Mouse (Mus musculus) forebrain, postnatal 0 days (tissue): ENCODE data around the gene Xpr1. TPM values are rescaled to one million over a fixed set of nuclear protein-coding genes. Genes with fewer than 3 reads are reported as not detected.

ENCODE experiments used
- ATAC-seq: fragments of 200-750 bp; cut with Nextera tagmentation; 2 replicates; pipeline ENCODE4 v1.8.0; 2017; ENCODE audit warnings: mild to moderate bottlenecking, moderate library complexity
- DNase-seq: peaks from one replicate; pipeline ENCODE4 v3.0.0-alpha.2; 2015
- H3K27ac ChIP-seq: fragments of 300-500 bp; sonication (generic); 2 replicates; pipeline ENCODE4 v1.5.1; 2014; ENCODE audit warnings: low read depth, mild to moderate bottlenecking, antibody characterized with exemption, low read length, moderate library complexity, mixed read lengths
- H3K27me3 ChIP-seq: fragments of 300-500 bp; sonication (generic); 2 replicates; pipeline ENCODE4 v1.6.1; 2014; ENCODE audit warnings: mild to moderate bottlenecking, low read length, mixed read lengths; ENCODE audit not compliant: insufficient read depth
- H3K36me3 ChIP-seq: fragments of 300-500 bp; sonication (generic); 2 replicates; pipeline ENCODE4 v1.6.1; 2014; ENCODE audit warnings: mild to moderate bottlenecking, moderate library complexity; ENCODE audit not compliant: insufficient read depth
- H3K4me1 ChIP-seq: fragments of 300-500 bp; sonication (generic); 2 replicates; pipeline ENCODE4 v1.6.1; 2014; ENCODE audit warnings: antibody characterized with exemption; ENCODE audit not compliant: insufficient read depth
- H3K4me2 ChIP-seq: fragments of 300-500 bp; sonication (generic); 2 replicates; pipeline ENCODE4 v1.6.1; 2014; ENCODE audit warnings: low read depth, mild to moderate bottlenecking, moderate library complexity
- H3K4me3 ChIP-seq: fragments of 300-500 bp; sonication (generic); 2 replicates; pipeline ENCODE4 v1.5.1; 2014; ENCODE audit warnings: low read depth, low read length, mixed read lengths
- H3K9ac ChIP-seq: fragments of 300-500 bp; sonication (generic); 2 replicates; pipeline ENCODE4 v1.6.1; 2014; ENCODE audit warnings: mild to moderate bottlenecking
- H3K9me3 ChIP-seq: fragments of 300-500 bp; sonication (generic); 2 replicates; pipeline ENCODE4 v1.6.1; 2016; ENCODE audit warnings: low read length
- CTCF ChIP-seq: sonication (generic); IDR thresholded peaks from 2 replicates; pipeline ENCODE4 v1.5.1; 2016; ENCODE audit warnings: antibody characterized with exemption, control low read depth, low read depth
- WGBS: fragments of 180-500 bp; shearing (Covaris S2); extraction: QIAGEN DNeasy Blood & Tissue Kit; methylation state at CpG from one replicate; pipeline ENCODE4 v1.1.7; 2014; 5-methylcytosine and 5-hydroxymethylcytosine counted together
- polyA plus RNA-seq: library from polyadenylated mRNA; unstranded; fragments of >200 nt; fragmentation: Nextera tagmentation; extraction: Ambion mirVana; gene quantifications from 2 replicates; pipeline ENCODE4 v1.2.1, GENCODE M21; 2015
- total RNA-seq: library from RNA; depleted of rRNA; stranded (reverse); fragments of >200 nt; gene quantifications from 2 replicates; pipeline ENCODE4 v1.2.3, GENCODE M21; 2014

The Xpr1 gene
- total and polyA plus RNA-seq, 2 experiments from 2014 or later: 45.3 to 256 TPM

- Histone ChIP-seq H3K27ac (no peak overlapping the region), H3K9ac (no peak overlapping the region), H3K4me3 (no peak overlapping the region), H3K27me3 (no peaks in the 10 kb centered on the region), H3K9me3 (no peaks in the 10 kb centered on the region), H3K4me2 (no peak overlapping the region), H3K4me1 (no peaks in the 10 kb centered on the region), H3K36me3 (0 out of 2 replicates have a peak, but pooled peaks cover 6% of the 10 kb centered on the region)
- DNase-seq: no peak
- WGBS: 73% methylated on average over 5 of the region's 5 CpGs
- ATAC-seq: no peak
- TF ChIP-seq CTCF: no peak
Measured at GRCm38 (mm10) chr1:155297615-155298014, 119.6 kb downstream of the Xpr1 start.

GRCm38 (mm10) chr1:155297203-155297602, 120.0 kb downstream of the Xpr1 start:
- no peak for TF ChIP-seq CTCF
- no peak for DNase-seq
- no peak overlapping the region for H3K4me3 ChIP-seq
- H3K36me3 ChIP-seq: 0 out of 2 replicates have a peak, but pooled peaks cover 8% of the 10 kb centered on the region
- H3K4me1 ChIP-seq: no peaks in the 10 kb centered on the region
- no peaks in the 10 kb centered on the region for H3K9me3 ChIP-seq
- no peak overlapping the region for H3K27ac ChIP-seq
- H3K4me2 ChIP-seq: no peak overlapping the region
- ATAC-seq: no peak
- 86% methylated on average over 2 of the region's 2 CpGs for WGBS
- H3K27me3 ChIP-seq: no peaks in the 10 kb centered on the region
- no peak overlapping the region for H3K9ac ChIP-seq

- no peaks in the 10 kb centered on the region for H3K9me3 ChIP-seq
- peaks cover 23% of the 10 kb centered on the region for H3K36me3 ChIP-seq
- H3K27ac ChIP-seq: no peak overlapping the region; the same call in 1 of the 2 replicates
- no peak overlapping the region for H3K9ac ChIP-seq
- no peaks in the 10 kb centered on the region for H3K27me3 ChIP-seq
- no peak overlapping the region for H3K4me2 ChIP-seq
- no peak overlapping the region for H3K4me3 ChIP-seq
- peak; percentile 95 for ATAC-seq
- H3K4me1 ChIP-seq: no peaks in the 10 kb centered on the region
- WGBS: 8% methylated on average over 3 of the region's 3 CpGs
- TF ChIP-seq CTCF: peak; percentile 87
- peak; percentile 89 for DNase-seq
Measured at GRCm38 (mm10) chr1:155293446-155293845, 123.8 kb downstream of the Xpr1 start.

GRCm38 (mm10) chr1:155289411-155289810, 127.8 kb downstream of the Xpr1 start:
- Histone ChIP-seq H3K27me3 (no peaks in the 10 kb centered on the region), H3K9me3 (no peaks in the 10 kb centered on the region), H3K27ac (no peak overlapping the region), H3K9ac (no peak overlapping the region), H3K4me3 (no peak overlapping the region), H3K4me1 (no peaks in the 10 kb centered on the region), H3K4me2 (no peak overlapping the region), H3K36me3 (peaks cover 58% of the 10 kb centered on the region)
- DNase-seq (no peak), ATAC-seq (no peak)
- WGBS: 89% methylated on average over 1 of the region's 1 CpGs
- no peak for TF ChIP-seq CTCF

- DNase-seq (no peak), ATAC-seq (no peak)
- Histone ChIP-seq H3K9me3 (no peaks in the 10 kb centered on the region), H3K27ac (no peak overlapping the region), H3K36me3 (peaks cover 71% of the 10 kb centered on the region), H3K4me1 (no peaks in the 10 kb centered on the region), H3K9ac (no peak overlapping the region), H3K4me2 (no peak overlapping the region), H3K27me3 (no peaks in the 10 kb centered on the region), H3K4me3 (no peak overlapping the region)
- 79% methylated on average over 3 of the region's 3 CpGs for WGBS
- no peak for TF ChIP-seq CTCF
Measured at GRCm38 (mm10) chr1:155288033-155288432, 129.2 kb downstream of the Xpr1 start.

GRCm38 (mm10) chr1:155283808-155284207, 133.4 kb downstream of the Xpr1 start:
- no peak overlapping the region for H3K9ac ChIP-seq
- WGBS: 91% methylated on average over 7 of the region's 7 CpGs
- H3K9me3 ChIP-seq: no peaks in the 10 kb centered on the region
- H3K4me3 ChIP-seq: no peak overlapping the region
- ATAC-seq (no peak), DNase-seq (no peak)
- no peaks in the 10 kb centered on the region for H3K4me1 ChIP-seq
- H3K36me3 ChIP-seq: peaks cover 71% of the 10 kb centered on the region
- H3K27me3 ChIP-seq: no peaks in the 10 kb centered on the region
- TF ChIP-seq CTCF: no peak
- no peak overlapping the region for H3K27ac ChIP-seq
- no peak overlapping the region for H3K4me2 ChIP-seq

GRCm38 (mm10) chr1:155281003-155281793, 136.0 kb downstream of the Xpr1 start:
- Histone ChIP-seq H3K36me3 (peaks cover 49% of the 10 kb centered on the region), H3K4me2 (no peak overlapping the region), H3K4me1 (no peaks in the 10 kb centered on the region), H3K27ac (no peak overlapping the region), H3K27me3 (no peaks in the 10 kb centered on the region), H3K9ac (no peak overlapping the region), H3K4me3 (no peak overlapping the region), H3K9me3 (no peaks in the 10 kb centered on the region)
- 55% methylated on average over 18 of the region's 18 CpGs for whole genome bisulfite sequencing
- TF ChIP-seq CTCF: peak; percentile 94
- ATAC-seq: peak; percentile 93
- peak; percentile 88 for DNase-seq
